Mouse (Mus musculus) limb, embryonic 12.5 days (tissue): Measurements from ENCODE around the gene Hykk. TPM values are rescaled to one million over a fixed set of nuclear protein-coding genes. Genes with fewer than 3 reads are reported as not detected.

Experiments used
- ATAC-seq: fragments of 200-750 bp; cut with Nextera tagmentation; 2 replicates; pipeline ENCODE4 v1.8.0; 2017; ENCODE audit warnings: low read depth, moderate TSS enrichment; ENCODE audit not compliant: insufficient number of reproducible peaks, insufficient read depth, low FRiP score, low TSS enrichment
- H3K27ac ChIP-seq: fragments of 300-500 bp; sonication (generic); 2 replicates; pipeline ENCODE4 v1.5.1; 2016; ENCODE audit warnings: mild to moderate bottlenecking, moderate library complexity
- H3K27me3 ChIP-seq: fragments of 300-500 bp; sonication (generic); 2 replicates; pipeline ENCODE4 v1.6.1; 2016; ENCODE audit warnings: mild to moderate bottlenecking, moderate library complexity
- H3K36me3 ChIP-seq: fragments of 300-500 bp; sonication (generic); 2 replicates; pipeline ENCODE4 v1.6.1; 2016; ENCODE audit warnings: mild to moderate bottlenecking, moderate library complexity
- H3K4me1 ChIP-seq: fragments of 300-500 bp; sonication (generic); replicated peaks from 2 replicates; pipeline ENCODE4 v1.6.1; 2016
- H3K4me2 ChIP-seq: fragments of 300-500 bp; sonication (generic); 2 replicates; pipeline ENCODE4 v1.6.1; 2016; ENCODE audit warnings: mild to moderate bottlenecking, moderate library complexity
- H3K4me3 ChIP-seq: fragments of 300-500 bp; sonication (generic); replicated peaks from 2 replicates; pipeline ENCODE4 v1.5.1; 2016; ENCODE audit warnings: mild to moderate bottlenecking
- H3K9ac ChIP-seq: fragments of 300-500 bp; sonication (generic); replicated peaks from 2 replicates; pipeline ENCODE4 v1.6.1; 2016; ENCODE audit warnings: mild to moderate bottlenecking, moderate library complexity
- H3K9me3 ChIP-seq: fragments of 300-500 bp; sonication (generic); 2 replicates; pipeline ENCODE4 v1.6.1; 2016; ENCODE audit warnings: mild to moderate bottlenecking, moderate library complexity
- WGBS: fragments of 180-500 bp; shearing (Covaris S2); methylation state at CpG from one replicate; pipeline ENCODE4 v1.1.7; 2016; 5-methylcytosine and 5-hydroxymethylcytosine counted together
- polyA plus RNA-seq: library from polyadenylated mRNA; unstranded; fragments of >200 nt; fragmentation: Nextera tagmentation; extraction: Ambion mirVana; gene quantifications from 2 replicates; pipeline ENCODE4 v1.2.1, GENCODE M21; 2016

Hykk gene
- polyA plus RNA-seq, result 6.3 and 7.6 TPM in 2 replicates

DNA sequence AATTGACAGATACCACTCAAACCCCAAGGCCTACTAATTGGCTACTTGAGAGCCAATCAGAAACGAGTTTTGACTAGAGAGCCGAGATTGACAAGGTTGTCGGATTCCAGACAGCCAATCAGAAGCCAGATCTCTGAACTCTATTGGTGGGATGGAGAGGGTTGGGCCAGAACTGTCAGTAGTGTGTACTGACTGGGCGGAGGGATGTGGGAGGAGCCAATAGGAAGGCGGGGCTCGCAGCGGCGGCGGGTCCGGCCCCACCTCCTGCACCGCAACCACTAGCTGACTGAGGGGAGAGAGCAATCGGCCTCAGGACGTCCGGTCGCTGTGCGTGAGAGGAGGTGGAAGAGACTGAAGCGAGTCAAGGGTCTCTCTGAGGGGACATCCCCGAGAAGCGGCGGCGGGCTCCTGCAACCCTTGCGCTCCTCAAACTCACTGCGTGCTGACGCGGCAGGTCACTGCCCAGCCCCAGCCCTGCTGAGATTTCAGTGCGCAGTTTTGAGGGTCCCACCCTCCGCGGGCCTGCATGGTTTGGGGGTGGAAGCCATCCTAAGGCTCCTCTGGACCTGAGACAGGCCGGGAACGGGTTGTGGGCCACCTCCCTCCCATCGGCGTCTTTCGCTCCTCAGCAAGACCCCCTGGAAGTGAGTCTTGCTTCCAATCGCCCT lies at the start of gene Hykk:
Hykk (plus strand) TSS at position 274 of the 668 bp plus-strand sequence.
- H3K27ac ChIP-seq, result peak within 1 kb of the TSS; percentile 58; the same call in 1 of the 2 replicates
- under 1% methylated on average over 34 of the region's 34 CpGs for WGBS

DNA sequence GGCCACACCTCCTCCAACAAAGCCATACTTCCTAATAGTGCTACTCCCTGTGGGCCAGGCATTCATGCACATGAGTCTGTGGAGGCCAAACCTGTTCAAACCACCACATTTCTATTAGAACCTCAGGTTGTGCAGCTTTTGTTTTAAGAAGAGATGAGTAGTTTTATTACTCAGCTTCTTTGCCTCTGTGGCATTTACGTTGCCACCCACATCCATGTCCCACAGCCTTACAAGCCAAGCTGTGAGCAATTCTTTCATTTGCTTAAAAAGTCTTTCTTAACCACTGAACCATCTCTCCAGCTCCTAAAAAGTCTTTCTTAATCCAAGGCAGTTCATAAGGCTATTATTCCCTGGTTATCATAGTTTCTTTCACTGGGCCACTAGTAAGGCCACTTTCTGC lies 38.3 kb upstream of the Hykk start:
- Histone ChIP-seq H3K4me1 (no peaks in the 10 kb centered on the region), H3K9me3 (no peaks in the 10 kb centered on the region), H3K9ac (no peak overlapping the region), H3K4me3 (no peak overlapping the region), H3K4me2 (no peak overlapping the region), H3K27me3 (no peaks in the 10 kb centered on the region), H3K36me3 (peaks cover 66% of the 10 kb centered on the region), H3K27ac (no peak overlapping the region)
- 94% methylated on average over 1 of the region's 1 CpGs for WGBS
- no peak for ATAC-seq

More for the DNA sequence above, at the start of gene Hykk:
- H3K4me1 ChIP-seq, result peaks cover 11% of the 10 kb centered on the region
- H3K27me3 ChIP-seq, result no peaks in the 10 kb centered on the region
- peak within 1 kb of the TSS; percentile 79 for H3K4me2 ChIP-seq
- peaks cover 2% of the 10 kb centered on the region for H3K36me3 ChIP-seq
- no peaks in the 10 kb centered on the region for H3K9me3 ChIP-seq
- peak; percentile 99 for ATAC-seq
- H3K9ac ChIP-seq, result peak within 1 kb of the TSS; percentile 80
- H3K4me3 ChIP-seq, result peak within 1 kb of the TSS; percentile 68

DNA sequence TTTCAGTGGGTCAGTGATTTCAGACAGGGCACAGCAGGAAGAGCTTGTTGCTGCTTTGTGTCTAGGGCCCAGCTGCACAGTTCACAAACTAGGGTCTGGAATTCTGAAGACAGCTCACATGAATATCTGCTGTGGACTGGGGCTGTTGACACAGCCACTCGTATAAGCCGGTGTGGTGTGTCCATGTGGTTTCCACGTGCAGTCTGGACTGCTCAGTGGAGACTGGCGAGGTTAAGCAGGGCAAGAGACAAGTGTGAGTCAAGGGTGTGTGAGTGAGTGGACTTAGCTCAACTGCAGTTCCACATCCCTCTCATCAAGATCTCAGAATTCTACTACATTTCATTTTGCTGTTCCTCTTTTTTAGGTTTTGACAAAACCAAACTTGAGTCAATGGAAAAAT lies 25.0 kb upstream of the Hykk start:
- H3K36me3 ChIP-seq, result peaks cover 81% of the 10 kb centered on the region
- 88% methylated on average over 4 of the region's 4 CpGs for WGBS
- H3K4me3 ChIP-seq, result no peak overlapping the region
- no peaks in the 10 kb centered on the region for H3K4me1 ChIP-seq
- H3K9me3 ChIP-seq, result no peaks in the 10 kb centered on the region
- no peak overlapping the region for H3K4me2 ChIP-seq
- no peaks in the 10 kb centered on the region for H3K27me3 ChIP-seq
- ATAC-seq, result no peak
- no peak overlapping the region for H3K9ac ChIP-seq
- H3K27ac ChIP-seq, result no peak overlapping the region

DNA sequence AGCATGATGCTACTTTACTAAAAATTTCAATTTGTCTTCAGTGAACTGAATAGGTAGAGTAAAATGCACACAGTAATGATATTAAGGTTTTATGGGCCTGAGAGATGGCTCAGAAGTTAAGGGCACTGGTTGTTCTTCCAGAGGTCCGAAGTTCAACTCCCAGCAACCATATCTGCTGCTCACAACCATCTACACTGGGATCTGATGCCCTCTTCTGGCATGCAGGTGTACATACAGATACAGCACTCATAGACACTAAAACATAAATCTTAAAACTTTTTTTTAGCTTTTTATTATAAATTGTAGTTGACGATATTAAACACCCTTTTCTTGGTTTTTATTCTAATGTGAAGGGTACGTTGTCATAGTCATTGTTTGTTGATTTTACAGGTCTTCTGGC lies 20.0 kb upstream of the Hykk start:
- Histone ChIP-seq H3K4me1 (no peaks in the 10 kb centered on the region), H3K4me2 (no peak overlapping the region), H3K4me3 (no peak overlapping the region), H3K9ac (no peak overlapping the region), H3K9me3 (no peaks in the 10 kb centered on the region), H3K27me3 (no peaks in the 10 kb centered on the region), H3K27ac (no peak overlapping the region), H3K36me3 (peaks cover 85% of the 10 kb centered on the region)
- ATAC-seq, result no peak
- 90% methylated on average over 3 of the region's 3 CpGs for WGBS

DNA sequence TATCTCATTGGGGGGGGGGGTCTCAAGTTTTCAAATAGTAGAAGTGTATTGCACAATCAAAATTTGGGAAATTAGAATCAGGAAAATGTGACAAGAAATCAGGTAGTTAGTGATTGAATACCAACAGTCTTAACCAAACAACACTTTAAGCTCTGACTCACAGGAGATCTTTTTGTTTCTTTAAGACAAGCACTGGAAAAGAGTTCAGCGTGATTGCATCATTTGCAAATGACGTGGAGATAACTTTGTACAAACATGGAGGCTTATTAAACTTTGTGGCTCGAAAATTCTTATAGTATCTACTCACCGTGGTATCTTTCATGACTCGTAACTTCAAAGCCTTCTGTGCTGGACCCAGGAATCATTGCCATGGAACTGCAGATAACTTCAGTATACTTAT lies 7.6 kb upstream of the Hykk start:
- no peaks in the 10 kb centered on the region for H3K4me1 ChIP-seq
- H3K9me3 ChIP-seq, result no peaks in the 10 kb centered on the region
- no peak for ATAC-seq
- no peak overlapping the region for H3K4me3 ChIP-seq
- H3K4me2 ChIP-seq, result no peak overlapping the region
- H3K27me3 ChIP-seq, result no peaks in the 10 kb centered on the region
- H3K9ac ChIP-seq, result no peak overlapping the region
- 95% methylated on average over 5 of the region's 5 CpGs for WGBS
- H3K36me3 ChIP-seq, result peaks cover 68% of the 10 kb centered on the region
- no peak overlapping the region for H3K27ac ChIP-seq

DNA sequence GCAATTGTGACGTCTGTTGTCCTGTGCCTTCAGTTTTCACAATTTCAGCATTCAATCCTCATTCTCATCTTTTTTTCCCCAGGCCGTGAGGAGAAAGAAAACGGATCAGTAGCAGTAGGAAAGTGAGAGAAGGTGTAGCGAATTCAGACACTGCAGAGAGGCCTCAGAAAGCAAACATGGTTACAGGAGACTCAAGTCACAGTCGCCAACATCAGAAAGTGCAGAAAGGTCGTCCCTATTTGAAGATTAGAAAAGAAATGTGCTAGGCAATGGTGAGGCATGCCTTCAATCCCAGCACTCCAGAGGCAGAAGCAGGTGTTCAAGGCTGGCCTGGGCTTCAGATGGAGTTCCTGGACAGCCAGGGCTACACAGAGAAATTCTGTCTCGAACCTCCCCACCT lies 1.5 kb upstream of the Hykk start:
- Histone ChIP-seq H3K4me3 (no peak overlapping the region), H3K9me3 (no peaks in the 10 kb centered on the region), H3K27ac (no peak overlapping the region), H3K36me3 (peaks cover 12% of the 10 kb centered on the region; the same call in 1 of the 2 replicates), H3K9ac (no peak overlapping the region), H3K4me2 (no peak overlapping the region), H3K4me1 (peaks cover 11% of the 10 kb centered on the region), H3K27me3 (no peaks in the 10 kb centered on the region)
- 66% methylated on average over 7 of the region's 7 CpGs for WGBS
- no peak for ATAC-seq

DNA sequence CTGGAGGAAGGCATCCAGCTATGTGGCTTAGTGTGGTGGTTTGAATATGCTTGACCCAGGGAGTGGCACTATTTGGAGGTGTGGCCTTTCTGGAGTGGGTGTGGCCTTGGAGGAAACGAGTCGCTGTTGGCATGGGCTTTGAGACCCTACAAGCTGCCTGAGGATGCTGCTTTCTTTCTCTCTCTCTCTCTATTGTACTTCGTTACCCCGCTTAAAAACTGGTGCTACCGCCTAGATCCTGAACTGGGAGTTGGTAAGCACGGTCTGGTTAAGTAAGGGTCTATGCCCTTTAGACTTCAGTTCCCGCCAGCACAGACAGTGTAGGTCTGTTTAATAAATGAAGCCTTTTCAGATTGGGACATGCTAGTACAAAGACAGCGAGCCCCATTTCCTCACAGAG lies 682 bp upstream of the Hykk start:
- no peak overlapping the region for H3K9ac ChIP-seq
- peak overlapping the region; percentile 79 for H3K4me2 ChIP-seq
- H3K27me3 ChIP-seq, result no peaks in the 10 kb centered on the region
- ATAC-seq, result 0 out of 2 replicates have a peak, but pooled peaks have one; percentile 13
- H3K27ac ChIP-seq, result peak overlapping the region; percentile 19; the same call in 1 of the 2 replicates
- no peaks in the 10 kb centered on the region for H3K9me3 ChIP-seq
- peaks cover 11% of the 10 kb centered on the region for H3K4me1 ChIP-seq
- WGBS, result 79% methylated on average over 8 of the region's 8 CpGs
- peaks cover 7% of the 10 kb centered on the region; the same call in 1 of the 2 replicates for H3K36me3 ChIP-seq
- H3K4me3 ChIP-seq, result peak overlapping the region; percentile 68; the same call in 1 of the 2 replicates

DNA sequence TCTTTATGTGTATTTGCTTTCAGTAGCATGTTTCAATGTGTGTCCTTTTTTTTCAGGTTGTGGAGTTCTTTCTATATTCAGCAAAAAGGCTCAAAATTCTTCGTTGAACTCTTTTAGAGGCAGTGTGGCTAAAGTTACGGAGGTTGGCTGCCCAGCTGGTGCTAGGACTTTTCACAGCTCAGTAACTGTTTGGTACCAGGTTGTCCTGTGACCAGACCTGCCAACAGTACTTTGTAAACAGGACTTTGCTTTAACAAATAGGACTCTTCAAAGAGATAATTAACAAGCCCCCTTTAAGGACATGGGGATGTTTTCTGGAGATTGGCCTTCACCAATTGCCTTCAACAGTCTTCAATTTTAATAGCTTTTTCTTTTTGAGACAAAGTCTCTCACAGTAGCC lies 1.1 kb downstream of the Hykk start:
- peaks cover 11% of the 10 kb centered on the region for H3K4me1 ChIP-seq
- no peak overlapping the region for H3K27ac ChIP-seq
- H3K9me3 ChIP-seq, result no peaks in the 10 kb centered on the region
- H3K4me3 ChIP-seq, result peak overlapping the region; percentile 68
- H3K27me3 ChIP-seq, result no peaks in the 10 kb centered on the region
- peaks cover 10% of the 10 kb centered on the region for H3K36me3 ChIP-seq
- WGBS, result 76% methylated on average over 2 of the region's 2 CpGs
- ATAC-seq, result no peak
- H3K9ac ChIP-seq, result no peak overlapping the region
- H3K4me2 ChIP-seq, result peak overlapping the region; percentile 79

DNA sequence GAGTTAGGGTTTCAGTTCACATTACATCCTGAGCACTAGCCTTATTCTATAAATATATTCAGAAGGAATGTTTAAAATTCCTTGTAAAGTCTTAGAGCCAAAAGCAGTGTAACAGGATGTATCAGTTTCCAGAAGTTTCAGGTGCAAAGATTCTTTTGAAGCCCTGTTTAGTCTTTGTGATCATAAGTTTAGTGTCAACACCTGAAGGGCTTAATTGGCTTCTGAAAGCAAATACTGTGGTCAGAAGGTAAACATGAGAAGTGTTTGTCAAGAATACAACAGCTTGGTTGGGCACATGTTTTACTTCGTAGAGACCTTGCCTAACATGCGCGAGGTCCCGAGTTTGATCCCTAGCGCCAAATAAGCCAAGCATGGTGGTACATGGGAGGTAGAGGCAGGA lies 1.7 kb downstream of the Hykk start:
- peaks cover 11% of the 10 kb centered on the region for H3K4me1 ChIP-seq
- H3K4me2 ChIP-seq, result no peak overlapping the region
- H3K27me3 ChIP-seq, result no peaks in the 10 kb centered on the region
- H3K9ac ChIP-seq, result no peak overlapping the region
- no peaks in the 10 kb centered on the region for H3K9me3 ChIP-seq
- WGBS, result 89% methylated on average over 5 of the region's 5 CpGs
- no peak overlapping the region for H3K27ac ChIP-seq
- no peak for ATAC-seq
- peaks cover 10% of the 10 kb centered on the region for H3K36me3 ChIP-seq
- no peak overlapping the region for H3K4me3 ChIP-seq

DNA sequence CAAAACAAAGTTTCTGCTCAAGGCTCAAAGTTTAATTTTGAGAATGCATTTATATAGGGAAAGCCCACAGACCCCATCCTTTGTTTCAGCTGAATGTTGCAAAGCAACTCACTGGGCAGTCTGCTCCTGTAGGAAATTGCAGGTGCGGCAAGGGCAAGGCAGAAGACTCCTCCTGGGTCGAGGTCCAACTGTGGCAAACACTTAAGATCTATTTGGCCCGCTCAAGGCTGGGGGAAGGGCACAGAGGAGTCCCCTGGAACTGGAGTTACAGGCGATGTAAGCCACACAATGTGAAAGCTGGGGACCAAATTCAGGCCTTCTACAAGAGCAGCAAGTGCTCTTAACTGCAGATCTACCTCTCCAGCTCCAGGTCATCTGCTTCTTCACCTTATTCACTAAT lies 2.9 kb downstream of the Hykk start:
- 65% methylated on average over 4 of the region's 4 CpGs for WGBS
- H3K9me3 ChIP-seq, result no peaks in the 10 kb centered on the region
- peaks cover 10% of the 10 kb centered on the region for H3K36me3 ChIP-seq
- no peak overlapping the region for H3K4me2 ChIP-seq
- H3K27ac ChIP-seq, result no peak overlapping the region
- H3K4me1 ChIP-seq, result peaks cover 11% of the 10 kb centered on the region
- no peak overlapping the region for H3K9ac ChIP-seq
- H3K4me3 ChIP-seq, result no peak overlapping the region
- H3K27me3 ChIP-seq, result no peaks in the 10 kb centered on the region
- no peak for ATAC-seq

DNA sequence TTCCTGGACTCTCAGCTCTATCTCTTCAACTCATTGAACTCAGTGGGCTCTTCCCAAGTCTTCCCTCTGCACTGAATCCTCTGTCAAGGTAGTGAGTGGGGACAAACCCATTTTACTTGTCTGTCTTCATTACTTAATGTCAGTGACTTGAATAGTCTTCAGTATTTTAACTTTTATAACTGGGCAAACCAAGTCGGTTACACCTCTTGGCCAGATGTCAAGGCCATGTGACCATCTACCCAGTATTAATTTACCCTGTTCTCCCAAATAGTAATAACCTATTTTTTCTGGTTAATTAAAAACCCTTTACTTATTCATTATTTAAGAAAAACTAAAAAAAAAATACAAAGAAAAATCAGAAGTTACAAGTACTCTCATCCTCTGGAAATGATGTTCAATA lies 13.7 kb downstream of the Hykk start:
- H3K4me3 ChIP-seq, result no peak overlapping the region
- no peaks in the 10 kb centered on the region for H3K27me3 ChIP-seq
- no peak for ATAC-seq
- H3K9me3 ChIP-seq, result no peaks in the 10 kb centered on the region
- H3K36me3 ChIP-seq, result no peaks in the 10 kb centered on the region
- WGBS, result 86% methylated on average over 1 of the region's 1 CpGs
- no peak overlapping the region for H3K27ac ChIP-seq
- no peaks in the 10 kb centered on the region for H3K4me1 ChIP-seq
- no peak overlapping the region for H3K9ac ChIP-seq
- no peak overlapping the region for H3K4me2 ChIP-seq

DNA sequence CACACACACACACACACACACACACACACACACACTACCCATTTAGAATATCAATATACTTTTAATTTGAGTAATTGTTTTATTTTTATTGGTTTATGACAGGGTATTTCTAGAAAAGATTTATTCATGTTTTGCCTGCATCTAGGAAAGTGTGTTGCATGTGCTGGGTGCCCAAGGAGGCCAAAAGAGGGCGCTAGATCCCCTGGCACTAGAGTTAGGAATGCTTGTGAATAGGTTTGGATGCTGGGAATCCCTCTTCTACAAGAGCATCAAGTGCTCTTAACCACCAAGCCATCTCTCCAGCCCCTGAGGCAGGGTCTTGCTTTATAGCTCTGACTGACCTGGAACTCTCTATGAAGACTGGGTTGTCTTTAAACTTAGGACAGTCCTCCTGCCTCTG lies 14.7 kb downstream of the Hykk start:
- no peaks in the 10 kb centered on the region for H3K4me1 ChIP-seq
- no peaks in the 10 kb centered on the region for H3K9me3 ChIP-seq
- WGBS, result 0% methylated on average over 1 of the region's 1 CpGs
- H3K9ac ChIP-seq, result no peak overlapping the region
- no peak overlapping the region for H3K4me3 ChIP-seq
- no peak overlapping the region for H3K4me2 ChIP-seq
- ATAC-seq, result no peak
- no peaks in the 10 kb centered on the region for H3K36me3 ChIP-seq
- no peak overlapping the region for H3K27ac ChIP-seq
- H3K27me3 ChIP-seq, result no peaks in the 10 kb centered on the region
